Mouse (Mus musculus) intestine, postnatal 0 days (tissue): ENCODE measurements around the gene Pinlyp. TPM values are rescaled to one million over a fixed set of nuclear protein-coding genes. Genes with fewer than 3 reads are reported as not detected.
"Not testable (repeated sequence)": the region's sequence is repeated elsewhere in the genome, so short reads cannot be mapped to it uniquely, and the experiment has no call there.

ENCODE experiments used
- ATAC-seq: fragments of 200-750 bp; cut with Nextera tagmentation; 2 replicates; pipeline ENCODE4 v1.8.0; 2017; ENCODE audit warnings: mild to moderate bottlenecking, moderate TSS enrichment, moderate library complexity
- H3K27ac ChIP-seq: fragments of 300-500 bp; sonication (generic); 2 replicates; pipeline ENCODE4 v1.5.1; 2014; ENCODE audit warnings: mild to moderate bottlenecking, low read depth, low read length, moderate library complexity
- H3K27me3 ChIP-seq: fragments of 300-500 bp; sonication (generic); replicated peaks from 2 replicates; pipeline ENCODE4 v1.6.1; 2014; ENCODE audit warnings: low read length, mixed read lengths; ENCODE audit not compliant: control insufficient read depth, insufficient read depth
- H3K36me3 ChIP-seq: fragments of 300-500 bp; sonication (generic); 2 replicates; pipeline ENCODE4 v1.6.1; 2014; ENCODE audit warnings: mild to moderate bottlenecking, moderate library complexity; ENCODE audit not compliant: control insufficient read depth, insufficient read depth
- H3K4me1 ChIP-seq: fragments of 300-500 bp; sonication (generic); replicated peaks from 2 replicates; pipeline ENCODE4 v1.6.1; 2014; ENCODE audit warnings: antibody characterized with exemption, low read length, mixed read lengths; ENCODE audit not compliant: control insufficient read depth, insufficient read depth
- H3K4me2 ChIP-seq: fragments of 300-500 bp; sonication (generic); replicated peaks from 2 replicates; pipeline ENCODE4 v1.6.1; 2014; ENCODE audit warnings: low read depth, mild to moderate bottlenecking, moderate library complexity
- H3K4me3 ChIP-seq: fragments of 300-500 bp; sonication (generic); 2 replicates; pipeline ENCODE4 v1.5.1; 2014; ENCODE audit warnings: low read depth, low read length
- H3K9ac ChIP-seq: fragments of 300-500 bp; sonication (generic); 2 replicates; pipeline ENCODE4 v1.6.1; 2014; ENCODE audit warnings: mild to moderate bottlenecking, low read depth, low read length
- H3K9me3 ChIP-seq: fragments of 300-500 bp; sonication (generic); 2 replicates; pipeline ENCODE4 v1.6.1; 2016; ENCODE audit warnings: mixed run types; ENCODE audit not compliant: control insufficient read depth
- CTCF ChIP-seq: sonication (generic); IDR thresholded peaks from 2 replicates; pipeline ENCODE4 v1.5.1; 2016; ENCODE audit warnings: low read depth, mild to moderate bottlenecking, control low read depth, antibody characterized with exemption, moderate library complexity
- WGBS: fragments of 180-500 bp; shearing (Covaris S2); extraction: QIAGEN DNeasy Blood & Tissue Kit; methylation state at CpG from one replicate; pipeline ENCODE4 v1.1.7; 2014; 5-methylcytosine and 5-hydroxymethylcytosine counted together
- polyA plus RNA-seq: library from polyadenylated mRNA; unstranded; fragments of >200 nt; fragmentation: Nextera tagmentation; extraction: Ambion mirVana; gene quantifications from 2 replicates; pipeline ENCODE4 v1.2.1, GENCODE M21; 2015

Gene Pinlyp
- polyA plus RNA-seq, 1 experiment from 2014 or later, result not detected

- Histone ChIP-seq H3K4me3 (no peak overlapping the region), H3K36me3 (no peaks in the 10 kb centered on the region), H3K4me1 (no peaks in the 10 kb centered on the region), H3K27ac (no peak overlapping the region), H3K27me3 (no peaks in the 10 kb centered on the region), H3K9me3 (no peaks in the 10 kb centered on the region), H3K4me2 (no peak overlapping the region), H3K9ac (no peak overlapping the region)
- no peak for TF ChIP-seq CTCF
- WGBS, result 59% methylated on average over 5 of the region's 5 CpGs
- no peak for ATAC-seq
Observed at GRCm38 (mm10) chr7:24522805-24523204, 23.1 kb downstream of the Pinlyp start.

- not testable (repeated sequence) for ATAC-seq, H3K36me3 ChIP-seq, H3K9ac ChIP-seq, H3K27ac ChIP-seq, H3K4me3 ChIP-seq, H3K9me3 ChIP-seq, H3K27me3 ChIP-seq, H3K4me2 ChIP-seq, H3K4me1 ChIP-seq
- WGBS, result 88% methylated on average over 9 of the region's 10 CpGs
Observed at GRCm38 (mm10) chr7:24520054-24520453, 25.9 kb downstream of the Pinlyp start.

GRCm38 (mm10) chr7:24519130-24519529, 26.8 kb downstream of the Pinlyp start:
- no peak for ATAC-seq
- Histone ChIP-seq H3K27ac (no peak overlapping the region), H3K4me1 (no peaks in the 10 kb centered on the region), H3K36me3 (no peaks in the 10 kb centered on the region), H3K9ac (no peak overlapping the region), H3K9me3 (no peaks in the 10 kb centered on the region), H3K27me3 (no peaks in the 10 kb centered on the region), H3K4me2 (no peak overlapping the region), H3K4me3 (no peak overlapping the region)
- TF ChIP-seq CTCF, result no peak
- 54% methylated on average over 3 of the region's 3 CpGs for WGBS

GRCm38 (mm10) chr7:24517654-24518053, 28.3 kb downstream of the Pinlyp start:
- Histone ChIP-seq H3K27me3 (no peaks in the 10 kb centered on the region), H3K4me3 (no peak overlapping the region), H3K4me2 (no peak overlapping the region), H3K36me3 (no peaks in the 10 kb centered on the region), H3K9ac (no peak overlapping the region), H3K4me1 (no peaks in the 10 kb centered on the region), H3K27ac (no peak overlapping the region), H3K9me3 (no peaks in the 10 kb centered on the region)
- ATAC-seq, result no peak
- TF ChIP-seq CTCF, result no peak
- 70% methylated on average over 6 of the region's 6 CpGs for WGBS

GRCm38 (mm10) chr7:24517077-24517476, 28.8 kb downstream of the Pinlyp start:
- TF ChIP-seq CTCF, result no peak
- WGBS, result 47% methylated on average over 5 of the region's 5 CpGs
- H3K9me3 ChIP-seq, result no peaks in the 10 kb centered on the region
- no peak overlapping the region for H3K9ac ChIP-seq
- H3K27ac ChIP-seq, result no peak overlapping the region
- no peaks in the 10 kb centered on the region for H3K4me1 ChIP-seq
- ATAC-seq, result no peak
- H3K4me3 ChIP-seq, result no peak overlapping the region
- H3K27me3 ChIP-seq, result no peaks in the 10 kb centered on the region
- no peak overlapping the region for H3K4me2 ChIP-seq
- H3K36me3 ChIP-seq, result no peaks in the 10 kb centered on the region

GRCm38 (mm10) chr7:24516319-24516718, 29.6 kb downstream of the Pinlyp start:
- H3K9me3 ChIP-seq, H3K4me1 ChIP-seq, H3K36me3 ChIP-seq, ATAC-seq, H3K4me3 ChIP-seq, H3K9ac ChIP-seq, H3K27ac ChIP-seq, H3K27me3 ChIP-seq, H3K4me2 ChIP-seq: not testable (repeated sequence)
- 80% methylated on average over 8 of the region's 8 CpGs for WGBS
- TF ChIP-seq CTCF, result peak; percentile 42

GRCm38 (mm10) chr7:24512355-24512754, 33.6 kb downstream of the Pinlyp start, which contains the start of gene AC161166.1:
TSS of gene AC161166.1 (minus strand) at chr7:24512455.
- WGBS, result 96% methylated on average over 7 of the region's 7 CpGs
- Histone ChIP-seq H3K27me3 (no peaks in the 10 kb centered on the region), H3K4me1 (no peaks in the 10 kb centered on the region)

More at GRCm38 (mm10) chr7:24512355-24512754, 33.6 kb downstream of the Pinlyp start, which contains the start of gene AC161166.1:
- Histone ChIP-seq H3K9ac (no peak within 1 kb of the TSS), H3K4me3 (no peak within 1 kb of the TSS), H3K36me3 (no peaks in the 10 kb centered on the region), H3K9me3 (no peaks in the 10 kb centered on the region), H3K4me2 (no peak within 1 kb of the TSS), H3K27ac (no peak within 1 kb of the TSS)
- TF ChIP-seq CTCF, result no peak
- ATAC-seq, result no peak
